Mouse (Mus musculus): ENCODE measurements at regions not wholly inside any gene's neighbourhood (a gene's known extent, or its start where the extent isn't known, plus 50 kb on each side); places are given as distances from the start of the nearest gene placed in this dataset.

GRCm38 (mm10) chr7:123589099-123589498, 88.8 kb upstream of the Zkscan2 start:
- DNase-seq, result no peak

GRCm38 (mm10) chr7:123573721-123574120, 73.5 kb upstream of the Zkscan2 start:
- DNase-seq, result no peak

- DNase-seq, result no peak
These were observed 72.2 kb upstream of the Zkscan2 start for GRCm38 (mm10) chr7:123572376-123572990.

GRCm38 (mm10) chr7:123566264-123566663, 66.0 kb upstream of the Zkscan2 start:
- DNase-seq, result peak; percentile 5

- no peak for DNase-seq
These were observed 59.3 kb upstream of the Zkscan2 start for GRCm38 (mm10) chr7:123559544-123559943.
